Mouse (Mus musculus) common myeloid progenitor, adult 5-6 weeks (primary cell): ENCODE measurements around the gene Gm14137. TPM values are rescaled to one million over a fixed set of nuclear protein-coding genes. Genes with fewer than 3 reads are reported as not detected.

Source experiments
- ATAC-seq: replicated peaks from 2 replicates; pipeline ENCODE4 v1.8.0; 2016; ENCODE audit warnings: low read depth, mild to moderate bottlenecking, moderate TSS enrichment, inconsistent platforms; ENCODE audit not compliant: poor library complexity, severe bottlenecking
- total RNA-seq: library from RNA; stranded (forward); fragments of 200-1000, 187-1606 nt; gene quantifications from 2 replicates; pipeline ENCODE4 v1.2.3, GENCODE M21; 2017

Gene Gm14137
- total RNA-seq, 1 experiment from 2014 or later, result not detected

- ATAC-seq, result no peak
Measured at GRCm38 (mm10) chr2:119171574-119171973, 2.7 kb upstream of the Gm14137 start.

DNA sequence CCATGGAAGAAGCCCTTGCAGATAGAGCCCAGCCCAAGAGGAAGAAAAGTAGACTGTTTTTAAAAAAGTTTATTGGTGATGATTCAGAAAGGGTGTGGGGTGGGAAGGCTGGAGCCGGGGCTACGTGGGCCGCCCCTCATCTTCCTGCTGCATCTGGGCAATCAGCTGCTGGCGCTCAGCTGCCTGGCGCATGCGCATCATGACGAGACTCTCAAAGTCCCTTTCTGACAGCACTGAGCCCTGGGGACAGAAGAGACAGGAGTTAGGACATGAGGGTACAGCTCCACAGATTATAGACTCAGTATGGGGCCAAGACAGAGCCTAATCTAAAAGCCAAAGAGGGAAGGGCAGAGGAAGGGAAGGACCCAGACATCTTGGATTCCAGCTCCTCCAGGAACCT is 1.9 kb upstream of the Gm14137 start:
- ATAC-seq, result peak; percentile 2; the same call in 1 of the 2 replicates

DNA sequence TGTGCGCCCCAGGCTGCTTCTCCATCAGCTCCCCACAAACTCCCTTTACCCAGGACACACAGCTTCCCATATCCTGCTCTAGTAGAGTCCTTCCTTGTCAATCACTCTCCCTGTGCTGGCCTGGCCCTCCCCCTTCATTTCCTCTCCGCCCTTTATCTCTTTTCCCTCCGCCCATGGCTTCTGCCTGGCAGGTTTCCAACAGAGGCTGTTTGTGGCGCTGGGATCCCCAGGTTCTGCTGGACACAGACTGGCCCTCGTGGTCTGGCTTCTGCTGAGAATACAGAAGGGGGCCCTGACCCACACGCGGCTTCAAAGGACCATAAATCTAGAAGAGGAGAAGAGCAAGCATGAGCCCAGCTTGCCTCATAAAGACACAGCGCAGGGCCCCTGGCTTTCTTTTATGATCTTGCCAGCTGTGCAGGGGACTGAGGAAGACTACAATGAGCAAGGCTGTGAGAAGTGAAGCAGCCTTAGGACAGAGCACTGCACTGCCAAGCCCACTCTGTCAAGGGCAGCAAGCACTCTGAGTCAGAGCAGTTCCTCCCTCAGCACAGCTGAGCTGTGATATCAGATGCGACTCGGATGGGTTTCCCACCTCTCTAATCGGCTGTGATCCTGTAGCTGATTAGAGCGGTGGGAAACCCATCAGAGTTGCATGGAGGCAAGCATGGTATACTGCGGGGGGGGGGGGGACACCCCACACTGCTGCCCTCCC is 1.3 kb upstream of the Gm14137 start:
- ATAC-seq, result peak; percentile 74

GRCm38 (mm10) chr2:119174866-119175265 is 557 bp downstream of the Gm14137 start:
- no peak for ATAC-seq

DNA sequence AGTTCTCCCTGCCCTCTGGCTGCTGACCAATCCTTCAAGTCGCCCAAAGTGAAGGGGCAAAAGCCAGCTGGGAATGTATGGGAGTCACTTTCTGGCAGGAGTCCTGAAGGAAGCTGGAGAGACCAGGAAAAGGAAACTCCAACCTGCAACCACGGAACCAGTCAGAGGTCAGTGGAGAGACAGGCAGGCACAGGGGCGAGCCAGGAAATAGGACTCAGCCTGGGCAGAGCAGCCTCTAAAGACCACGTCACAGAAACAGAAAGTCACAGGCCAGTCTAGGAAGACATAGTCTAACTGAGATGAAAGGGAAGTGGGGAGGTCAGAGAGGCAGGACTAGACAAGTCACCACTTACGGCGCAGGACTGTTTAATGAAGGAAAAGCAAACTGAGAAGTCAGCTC is 1.3 kb downstream of the Gm14137 start:
- no peak for ATAC-seq

DNA sequence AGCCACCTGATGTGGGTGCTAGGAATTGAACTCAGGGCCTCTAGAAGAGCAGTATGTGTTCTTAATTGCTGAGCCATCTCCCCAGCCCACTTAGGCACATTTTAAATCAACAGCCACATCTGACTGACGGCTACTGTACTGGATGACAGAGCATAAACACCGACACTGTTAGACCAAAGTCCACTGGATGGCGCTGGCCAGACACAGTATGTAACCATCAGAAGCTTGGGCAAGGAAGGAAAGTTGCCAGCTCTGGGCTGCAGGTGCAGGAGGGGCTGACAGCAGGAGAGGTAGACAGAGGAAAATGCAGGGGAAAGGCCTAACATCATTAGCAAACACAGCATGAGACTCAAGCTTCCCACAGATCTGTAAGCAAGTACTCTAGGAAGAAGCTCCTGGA is 2.5 kb downstream of the Gm14137 start:
- no peak for ATAC-seq

GRCm38 (mm10) chr2:119177384-119177939 is 3.2 kb downstream of the Gm14137 start:
- ATAC-seq, result no peak

- ATAC-seq, result no peak
Measured at GRCm38 (mm10) chr2:119182914-119183313, 8.6 kb downstream of the Gm14137 start.

DNA sequence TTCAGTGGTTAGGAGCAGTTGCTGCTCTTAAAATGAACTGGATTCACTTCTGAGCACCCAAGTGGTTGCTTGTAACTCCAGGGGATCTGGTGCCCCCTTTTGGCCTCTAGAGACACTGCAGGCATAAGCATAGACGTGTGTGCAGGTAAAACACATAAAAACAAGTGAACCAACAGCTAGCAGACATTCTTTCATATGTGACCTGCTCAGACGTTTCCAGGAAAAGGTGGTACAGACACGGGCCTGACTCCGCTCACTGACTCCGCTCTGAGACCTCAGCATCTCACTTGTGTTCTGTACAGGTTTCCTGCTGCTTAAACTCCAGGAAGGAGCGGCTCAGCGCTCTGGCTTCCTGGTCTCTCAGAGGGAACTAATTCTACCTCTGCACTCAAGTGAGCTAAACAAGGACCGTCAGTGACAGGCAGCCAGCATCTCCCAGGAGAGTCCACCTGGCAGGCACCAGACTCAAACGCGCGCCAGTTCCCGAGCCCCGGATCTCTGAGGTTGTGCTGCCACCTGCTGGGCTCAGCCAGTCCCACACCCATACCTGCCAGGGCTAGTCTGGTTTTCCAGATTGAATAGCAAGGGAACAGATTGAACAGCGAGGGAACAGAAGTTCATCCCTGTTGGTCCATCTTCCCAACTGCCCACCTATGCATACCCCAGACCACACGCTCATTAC is 14.9 kb downstream of the Gm14137 start:
- ATAC-seq, result peak; percentile 99

DNA sequence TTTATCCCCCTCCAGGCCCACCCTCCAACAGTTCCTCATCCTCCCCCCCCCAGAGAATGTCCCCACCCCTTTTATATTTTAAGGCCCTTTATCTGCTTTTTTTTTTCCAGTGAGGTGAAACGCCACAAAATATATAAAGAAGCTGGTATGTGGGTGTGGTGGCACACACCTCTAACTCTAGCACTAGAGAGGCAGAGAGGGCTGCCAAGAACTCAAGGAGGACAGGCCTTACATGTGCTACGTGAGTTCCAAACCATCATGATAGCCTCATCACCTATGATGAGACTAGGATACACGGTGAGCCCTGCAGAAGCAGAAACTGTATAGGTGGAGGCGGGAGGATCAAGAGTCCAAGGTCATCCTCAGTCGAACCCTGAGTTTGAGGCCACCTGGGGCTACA is 16.7 kb downstream of the Gm14137 start:
- no peak for ATAC-seq

DNA sequence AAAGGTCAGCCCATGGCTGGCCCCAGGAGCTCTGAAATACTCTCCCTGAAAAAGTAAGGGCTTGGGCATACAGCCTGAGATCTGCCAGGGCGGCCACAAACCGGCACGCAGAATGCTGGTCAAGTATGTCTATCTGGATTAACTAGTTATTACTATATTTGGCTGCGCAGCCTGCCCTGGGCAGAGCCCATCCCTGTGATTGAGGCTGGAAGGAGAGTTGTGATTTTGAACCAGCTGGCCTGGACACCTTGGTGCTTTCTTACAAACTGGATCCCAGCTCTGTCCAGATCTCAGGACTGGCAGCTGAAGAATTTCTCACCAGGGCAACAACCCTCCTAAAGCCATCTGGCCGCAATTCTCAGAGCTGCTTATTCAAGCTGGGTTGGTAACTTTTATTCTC is 19.8 kb downstream of the Gm14137 start:
- no peak for ATAC-seq

DNA sequence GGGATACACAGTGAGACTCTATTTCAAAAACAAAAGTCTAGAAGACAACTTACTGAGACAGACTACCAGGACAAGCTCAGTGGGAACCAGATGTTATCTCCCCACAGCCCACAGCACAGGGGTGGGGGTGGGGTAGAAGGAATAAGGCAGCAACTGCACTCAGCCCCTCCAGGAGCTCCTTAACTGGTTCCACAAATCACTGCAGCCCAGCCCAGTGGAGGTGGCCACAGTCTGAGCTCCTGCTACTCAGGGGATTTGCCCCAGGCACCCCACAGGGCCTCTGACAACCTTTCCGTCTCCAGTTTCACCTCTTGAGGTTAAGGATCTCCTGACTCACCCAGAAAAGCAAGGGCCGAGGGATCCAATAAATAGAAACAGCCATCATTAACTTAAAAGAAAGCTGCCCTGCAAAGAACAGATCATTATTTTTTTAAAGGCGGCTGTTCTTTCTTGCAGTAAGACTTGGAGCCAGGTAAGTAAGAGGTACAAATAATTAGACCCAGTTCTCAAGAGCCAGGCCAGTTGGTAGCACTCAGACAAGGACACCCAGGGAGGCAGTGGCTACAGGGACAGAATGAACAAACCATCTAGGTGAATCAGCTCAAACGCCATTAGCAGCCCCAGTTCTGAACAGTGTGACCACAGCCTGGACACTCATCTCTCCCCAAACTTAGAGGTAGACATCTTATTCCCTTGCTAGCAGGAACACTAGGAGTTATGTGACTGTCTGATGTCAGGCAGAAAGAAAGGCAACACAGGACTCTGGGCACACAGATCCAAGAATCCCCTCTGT is 22.2 kb downstream of the Gm14137 start:
- peak; percentile 45 for ATAC-seq

GRCm38 (mm10) chr2:119197493-119197892 is 23.2 kb downstream of the Gm14137 start:
- no peak for ATAC-seq

DNA sequence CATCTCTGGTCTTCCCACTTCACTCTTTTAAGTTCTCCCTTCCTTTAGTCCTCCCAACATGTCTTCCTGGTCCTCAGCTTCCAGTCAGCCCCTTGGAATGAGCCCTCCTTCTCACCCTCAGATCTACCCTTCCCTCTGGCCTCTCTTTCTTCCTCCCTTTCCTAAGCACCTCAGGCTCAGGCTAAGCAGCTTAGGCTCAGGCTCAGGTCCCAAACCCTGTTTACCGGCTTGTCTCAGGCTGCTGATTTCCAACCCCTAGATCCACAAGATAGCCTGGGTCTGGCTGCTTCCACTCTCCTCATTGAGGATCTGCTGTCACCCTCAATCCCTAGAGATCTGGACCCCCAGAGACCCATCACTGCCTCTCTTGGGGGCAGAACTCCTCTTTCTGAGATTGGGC is 23.7 kb downstream of the Gm14137 start:
- ATAC-seq, result no peak

DNA sequence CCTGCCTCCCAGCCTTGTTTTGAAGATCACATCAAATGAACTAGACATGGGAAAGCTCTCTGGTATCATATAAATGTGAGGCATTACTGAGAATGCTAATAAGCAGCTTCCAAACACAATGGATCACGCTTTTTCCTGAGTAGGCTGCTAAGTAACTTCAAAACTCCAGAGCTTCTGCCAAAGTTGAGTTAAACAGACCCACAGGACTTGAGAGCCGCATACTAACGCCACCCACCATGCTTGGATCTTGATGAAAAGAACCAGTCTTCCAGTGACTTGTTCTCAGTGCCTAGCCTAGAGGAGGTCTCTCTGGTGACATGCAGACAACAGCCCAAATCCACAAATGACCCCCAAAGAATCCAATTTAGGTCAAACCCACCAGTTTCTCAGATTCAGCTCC is 24.6 kb downstream of the Gm14137 start:
- ATAC-seq, result no peak

GRCm38 (mm10) chr2:119202914-119203453 is 28.7 kb downstream of the Gm14137 start:
- ATAC-seq, result no peak

- ATAC-seq, result no peak
Measured at GRCm38 (mm10) chr2:119203871-119204460, 29.7 kb downstream of the Gm14137 start.

GRCm38 (mm10) chr2:119207961-119208343 is 33.6 kb downstream of the Gm14137 start:
- peak; percentile 24 for ATAC-seq

- ATAC-seq, result peak; percentile 93
Measured at GRCm38 (mm10) chr2:119208344-119209175, 34.3 kb downstream of the Gm14137 start, which contains the start of the genes Zfyve19 and Dnajc17. TSS of gene Zfyve19 (plus strand) at chr2:119208617. TSS of gene Dnajc17 (minus strand) at chr2:119208795.
